Mouse (Mus musculus): ENCODE measurements at regions not wholly inside any gene's neighbourhood (a gene's known extent, or its start where the extent isn't known, plus 50 kb on each side); places are given as distances from the start of the nearest gene placed in this dataset.

DNA sequence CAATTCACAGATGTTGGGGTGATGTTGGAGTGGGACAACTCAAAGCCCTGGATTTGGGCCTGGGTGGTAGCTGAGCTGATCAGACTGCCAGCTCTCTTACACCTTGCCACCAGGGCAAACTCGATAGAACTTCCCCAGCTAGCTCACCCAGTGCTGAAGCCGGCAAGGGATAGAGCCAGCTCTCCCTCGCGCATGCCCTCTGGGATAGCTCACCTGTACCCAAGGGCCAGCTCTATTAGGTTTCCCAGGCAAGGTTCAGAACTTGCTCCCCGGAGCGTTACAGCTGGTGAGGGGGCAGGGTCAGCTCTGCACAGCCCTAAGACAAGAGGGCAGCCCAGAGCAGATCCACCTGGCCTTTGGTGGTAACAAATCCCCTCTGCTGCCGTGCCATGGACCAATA lies 54.1 kb upstream of the 1700012A03Rik start:
- no peaks in the 10 kb centered on the region for H3K4me1 ChIP-seq
- DNase-seq (ENCODE audit: extremely low spot score, low spot score) = no peak
- no peaks in the 10 kb centered on the region for H3K9me3 ChIP-seq
- no peak overlapping the region for H3K27ac ChIP-seq
- WGBS = 86% methylated on average over 7 of the region's 7 CpGs
- H3K27me3 ChIP-seq (ENCODE audit: poor library complexity, severe bottlenecking) = no peaks in the 10 kb centered on the region
- no peak overlapping the region for H3K4me3 ChIP-seq
- H3K36me3 ChIP-seq (replicated peaks) = no peaks in the 10 kb centered on the region

DNA sequence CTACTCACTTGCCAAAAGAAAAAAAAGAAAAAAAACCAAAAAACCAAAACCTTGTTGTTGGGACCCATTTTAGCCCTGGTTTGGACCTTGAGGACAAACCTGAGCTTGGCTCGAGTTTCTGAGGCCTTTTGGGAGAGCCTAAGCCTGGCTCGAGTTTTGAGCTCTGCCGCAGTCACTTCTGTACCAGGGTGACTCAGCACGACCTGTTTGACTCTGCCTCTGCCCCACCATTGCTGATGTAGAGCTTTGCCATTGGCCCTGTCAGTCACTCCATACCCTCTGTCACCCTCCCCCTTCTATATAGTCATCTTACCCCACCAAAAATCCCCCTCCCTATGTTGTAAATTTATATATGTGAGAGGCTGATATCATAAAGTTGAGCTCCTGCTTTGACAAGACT lies 54.8 kb upstream of the 1700012A03Rik start:
- DNase-seq (ENCODE audit: extremely low spot score, low spot score) = no peak
- no peak overlapping the region for H3K4me3 ChIP-seq
- H3K9me3 ChIP-seq = no peaks in the 10 kb centered on the region
- no peaks in the 10 kb centered on the region for H3K36me3 ChIP-seq (replicated peaks)
- no peak overlapping the region for H3K27ac ChIP-seq
- no peaks in the 10 kb centered on the region for H3K27me3 ChIP-seq (ENCODE audit: poor library complexity, severe bottlenecking)
- WGBS = 81% methylated on average over 4 of the region's 4 CpGs
- no peaks in the 10 kb centered on the region for H3K4me1 ChIP-seq

DNA sequence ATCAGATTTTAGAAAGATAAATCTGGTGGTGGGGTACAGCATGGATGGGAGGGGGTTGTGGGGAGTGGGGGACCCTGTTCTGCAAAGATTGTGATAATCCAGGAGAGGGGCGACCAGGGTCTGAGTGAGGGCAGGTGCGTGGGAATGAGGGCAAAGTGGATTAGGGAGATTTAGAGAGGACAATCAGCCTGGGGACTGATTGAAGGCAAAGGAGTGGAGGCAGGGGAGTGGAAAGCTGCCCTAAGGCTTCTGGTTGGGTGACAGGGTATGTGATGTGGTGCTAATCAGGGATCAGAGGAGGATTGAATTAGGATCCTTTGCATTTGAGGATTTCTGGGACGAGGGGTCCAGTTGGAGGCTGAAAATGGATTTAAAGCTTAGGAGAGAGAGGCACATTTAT lies 64.3 kb upstream of the 1700012A03Rik start:
- DNase-seq (ENCODE audit: extremely low spot score, low spot score) = no peak
- 27% methylated on average over 3 of the region's 3 CpGs for WGBS
- Histone ChIP-seq H3K4me3 (no peak overlapping the region), H3K9me3 (no peaks in the 10 kb centered on the region), H3K4me1 (peaks cover 19% of the 10 kb centered on the region), H3K27me3 (ENCODE audit: poor library complexity, severe bottlenecking) (no peaks in the 10 kb centered on the region), H3K27ac (no peak overlapping the region), H3K36me3 (replicated peaks) (no peaks in the 10 kb centered on the region)

DNA sequence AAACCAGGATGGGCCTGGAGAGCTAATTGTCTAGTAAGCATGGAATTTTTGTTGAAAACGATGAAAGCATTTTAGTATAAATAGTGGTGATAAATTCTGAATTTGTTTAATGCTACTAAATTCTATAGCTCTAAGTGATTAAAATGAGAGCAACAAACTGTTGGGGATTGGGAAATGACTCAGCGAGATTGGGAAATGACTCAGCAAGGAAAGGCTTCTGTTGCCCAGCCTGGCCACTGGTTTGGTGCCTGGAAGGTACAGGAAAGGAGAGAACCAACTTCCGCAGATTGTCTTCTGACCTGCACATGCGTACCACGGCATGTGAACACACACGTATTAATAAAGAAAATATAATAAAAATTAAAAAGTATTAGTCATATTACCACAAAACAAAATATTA lies 73.3 kb upstream of the 1700012A03Rik start:
- Histone ChIP-seq H3K27me3 (ENCODE audit: poor library complexity, severe bottlenecking) (no peaks in the 10 kb centered on the region), H3K4me1 (no peaks in the 10 kb centered on the region), H3K36me3 (replicated peaks) (no peaks in the 10 kb centered on the region), H3K9me3 (no peaks in the 10 kb centered on the region), H3K27ac (no peak overlapping the region), H3K4me3 (no peak overlapping the region)
- 95% methylated on average over 6 of the region's 6 CpGs for WGBS
- no peak for DNase-seq (ENCODE audit: extremely low spot score, low spot score)

DNA sequence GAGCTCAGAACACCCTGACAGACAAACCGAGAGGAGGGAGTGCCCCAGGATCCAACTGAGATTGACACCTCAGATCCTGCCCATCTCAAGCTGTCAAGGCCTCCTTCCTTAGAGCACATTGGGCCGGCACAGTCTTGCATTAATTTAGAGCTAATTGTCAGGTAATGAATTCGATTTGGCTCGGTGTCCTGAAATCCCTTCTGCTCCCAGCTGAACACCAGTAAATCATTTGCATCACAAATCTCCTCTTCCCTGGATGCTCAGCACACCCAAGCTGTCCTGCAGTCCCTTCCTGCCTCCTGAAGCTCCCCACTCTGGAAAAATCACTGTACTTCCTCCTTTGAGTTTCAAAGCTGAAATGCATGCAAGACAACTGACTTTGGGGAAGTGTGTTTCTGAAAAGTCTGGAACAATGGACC lies 102.0 kb upstream of the 1700012A03Rik start:
- Histone ChIP-seq H3K4me1 (peaks cover 7% of the 10 kb centered on the region; the same call in 1 of the 2 replicates), H3K4me3 (no peak overlapping the region), H3K9me3 (no peaks in the 10 kb centered on the region), H3K36me3 (replicated peaks) (no peaks in the 10 kb centered on the region), H3K27me3 (ENCODE audit: poor library complexity, severe bottlenecking) (no peaks in the 10 kb centered on the region), H3K27ac (no peak overlapping the region)
- WGBS = 20% methylated on average over 4 of the region's 4 CpGs
- no peak for DNase-seq (ENCODE audit: extremely low spot score, low spot score)

DNA sequence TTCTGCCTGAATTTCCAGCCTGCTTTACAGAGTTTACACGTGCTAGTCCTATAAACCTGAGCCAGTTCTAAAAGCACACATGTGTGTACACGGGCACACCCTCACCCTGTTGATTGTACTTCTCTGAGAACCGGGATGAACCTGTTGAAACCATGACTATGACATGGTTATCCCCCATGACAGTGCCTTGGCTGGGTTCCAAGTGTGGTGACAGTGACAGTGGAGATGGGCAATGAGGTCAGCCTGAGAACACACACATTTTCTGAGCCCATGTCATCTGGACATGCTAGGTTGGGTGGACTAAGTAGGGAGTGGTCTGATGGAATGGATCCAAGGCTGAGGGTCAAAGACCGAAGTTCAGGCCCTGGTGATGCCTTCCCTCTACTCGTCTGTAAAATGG lies 103.5 kb upstream of the 1700012A03Rik start:
- H3K27ac ChIP-seq = no peak overlapping the region
- H3K9me3 ChIP-seq = no peaks in the 10 kb centered on the region
- H3K4me3 ChIP-seq = no peak overlapping the region
- no peaks in the 10 kb centered on the region for H3K27me3 ChIP-seq (ENCODE audit: poor library complexity, severe bottlenecking)
- 88% methylated on average over 5 of the region's 5 CpGs for WGBS
- no peak for DNase-seq (ENCODE audit: extremely low spot score, low spot score)
- no peaks in the 10 kb centered on the region for H3K36me3 ChIP-seq (replicated peaks)
- H3K4me1 ChIP-seq = peaks cover 7% of the 10 kb centered on the region; the same call in 1 of the 2 replicates

DNA sequence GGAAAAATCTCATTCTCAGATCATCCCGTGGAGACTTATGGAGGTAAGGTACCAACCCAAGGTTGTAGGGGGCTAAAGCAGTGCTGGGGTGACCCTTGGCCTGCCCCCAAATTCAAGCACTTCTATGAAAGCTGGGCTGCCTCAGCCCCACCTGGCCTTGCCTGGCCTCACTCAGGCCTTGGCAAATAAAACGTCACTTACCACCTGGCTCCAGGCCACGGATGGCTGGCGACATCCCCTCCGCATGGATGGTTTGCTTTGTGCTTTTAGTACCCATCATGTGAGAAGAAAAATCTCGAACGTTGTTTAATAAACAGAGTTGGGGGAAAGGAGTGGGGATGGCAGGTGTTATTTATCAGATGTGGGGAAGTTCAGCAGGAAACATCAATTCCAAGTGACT lies 104.7 kb upstream of the 1700012A03Rik start:
- WGBS = 87% methylated on average over 7 of the region's 7 CpGs
- no peak for DNase-seq (ENCODE audit: extremely low spot score, low spot score)
- no peaks in the 10 kb centered on the region for H3K36me3 ChIP-seq (replicated peaks)
- no peak overlapping the region for H3K4me3 ChIP-seq
- no peak overlapping the region for H3K27ac ChIP-seq
- H3K9me3 ChIP-seq = no peaks in the 10 kb centered on the region
- no peaks in the 10 kb centered on the region for H3K27me3 ChIP-seq (ENCODE audit: poor library complexity, severe bottlenecking)
- peaks cover 7% of the 10 kb centered on the region; the same call in 1 of the 2 replicates for H3K4me1 ChIP-seq

DNA sequence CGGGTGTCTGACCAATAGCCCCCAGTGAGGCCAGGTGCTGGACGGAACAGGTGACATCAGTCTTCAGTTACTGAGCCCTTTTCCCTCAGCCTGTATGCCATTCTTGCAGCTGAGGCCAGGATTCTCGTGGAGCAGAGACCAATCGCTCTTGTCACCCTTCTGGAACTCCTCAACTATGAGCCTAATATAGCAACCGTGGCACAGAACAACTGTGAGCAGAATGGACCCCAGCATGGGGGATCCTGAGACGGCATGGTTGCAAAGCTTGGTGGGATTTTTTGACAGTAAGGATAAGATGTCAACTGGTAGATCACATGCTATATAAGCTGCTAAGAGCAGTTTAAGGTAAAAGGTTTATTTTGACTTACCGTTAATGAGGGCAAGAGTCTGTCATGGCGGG lies 105.5 kb upstream of the 1700012A03Rik start:
- no peak overlapping the region for H3K27ac ChIP-seq
- peaks cover 7% of the 10 kb centered on the region; the same call in 1 of the 2 replicates for H3K4me1 ChIP-seq
- no peak for DNase-seq (ENCODE audit: extremely low spot score, low spot score)
- no peaks in the 10 kb centered on the region for H3K36me3 ChIP-seq (replicated peaks)
- WGBS = 92% methylated on average over 8 of the region's 8 CpGs
- no peaks in the 10 kb centered on the region for H3K9me3 ChIP-seq
- H3K4me3 ChIP-seq = no peak overlapping the region
- no peaks in the 10 kb centered on the region for H3K27me3 ChIP-seq (ENCODE audit: poor library complexity, severe bottlenecking)

DNA sequence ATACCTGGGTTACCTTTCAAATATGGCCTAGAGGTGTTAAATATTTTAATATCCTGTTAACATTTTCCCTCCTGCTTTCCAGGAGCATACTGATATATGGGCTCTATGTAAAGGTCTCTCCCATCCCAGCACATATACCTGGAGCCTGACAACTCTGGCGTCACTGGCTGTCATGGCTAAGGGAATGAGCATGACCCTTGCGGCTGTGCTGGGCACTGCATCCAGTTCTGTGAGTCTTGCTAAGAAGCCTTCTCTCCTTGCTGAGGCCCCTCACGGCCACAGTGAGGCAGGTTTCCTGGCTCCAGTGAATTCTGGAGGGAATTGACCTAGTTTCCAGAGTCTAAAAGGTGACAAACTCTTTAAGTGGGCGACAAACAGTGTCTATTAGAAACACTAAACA lies 107.3 kb upstream of the 1700012A03Rik start:
- 70% methylated on average over 4 of the region's 4 CpGs for WGBS
- Histone ChIP-seq H3K36me3 (replicated peaks) (no peaks in the 10 kb centered on the region), H3K4me1 (peaks cover 8% of the 10 kb centered on the region), H3K27me3 (ENCODE audit: poor library complexity, severe bottlenecking) (peaks cover 6% of the 10 kb centered on the region), H3K27ac (no peak overlapping the region), H3K9me3 (no peaks in the 10 kb centered on the region), H3K4me3 (no peak overlapping the region)
- no peak for DNase-seq (ENCODE audit: extremely low spot score, low spot score)

DNA sequence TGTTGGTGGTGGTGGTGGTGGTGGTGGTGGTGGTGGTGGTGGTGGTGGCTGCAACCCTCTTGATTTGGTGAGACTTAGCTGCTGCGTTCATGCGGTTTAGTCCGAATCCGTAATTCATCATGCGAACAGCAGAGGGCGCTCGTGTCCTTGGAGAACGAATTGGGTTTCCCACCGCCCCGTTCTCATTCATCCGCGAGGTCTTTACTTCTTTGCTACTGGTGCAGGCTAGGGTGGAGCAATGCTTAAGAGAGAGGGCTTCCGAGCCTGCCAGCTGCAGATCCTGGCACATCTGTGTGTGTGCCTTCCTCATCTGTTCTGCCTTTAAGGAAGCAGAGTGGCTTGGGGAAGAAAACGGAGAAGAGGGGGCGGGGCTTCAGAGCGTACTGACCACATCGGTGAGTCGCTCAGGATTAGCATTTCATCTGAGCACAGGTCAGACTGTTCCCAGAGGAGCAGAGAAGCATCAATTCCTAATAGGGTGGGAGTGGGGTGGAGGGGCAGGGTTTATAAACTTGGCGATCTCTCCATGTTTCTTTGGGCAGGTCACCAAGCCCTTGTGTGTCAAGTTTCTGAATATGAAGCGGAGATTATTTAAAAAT lies 111.7 kb upstream of the 1700012A03Rik start:
- Histone ChIP-seq H3K36me3 (replicated peaks) (no peaks in the 10 kb centered on the region), H3K27me3 (ENCODE audit: poor library complexity, severe bottlenecking) (peaks cover 15% of the 10 kb centered on the region), H3K9me3 (no peaks in the 10 kb centered on the region), H3K4me3 (peak overlapping the region; percentile 53), H3K27ac (no peak overlapping the region), H3K4me1 (peaks cover 10% of the 10 kb centered on the region)
- WGBS = 5% methylated on average over 20 of the region's 20 CpGs
- peak; percentile 86 for DNase-seq (ENCODE audit: extremely low spot score, low spot score)

DNA sequence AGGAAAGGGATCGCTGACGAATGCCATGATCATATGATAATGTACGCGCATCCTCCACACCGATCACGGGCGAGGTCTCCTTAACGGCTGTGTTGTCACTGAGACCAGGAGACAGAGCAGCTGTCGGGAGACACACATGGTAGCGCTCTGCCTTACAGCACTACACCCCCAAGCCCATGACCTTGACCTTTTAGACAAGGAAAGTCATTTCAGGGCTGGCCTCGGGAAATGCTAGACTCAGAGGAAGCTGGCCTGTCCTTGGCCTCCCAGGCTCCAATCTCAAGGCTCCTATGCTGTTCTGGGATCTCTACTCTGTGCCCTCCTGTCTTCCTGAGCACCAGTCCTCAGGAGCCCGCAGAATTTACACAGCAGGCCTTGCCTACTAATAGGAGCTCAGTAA lies 112.9 kb upstream of the 1700012A03Rik start:
- Histone ChIP-seq H3K27ac (no peak overlapping the region), H3K4me1 (peaks cover 11% of the 10 kb centered on the region), H3K4me3 (no peak overlapping the region), H3K36me3 (replicated peaks) (no peaks in the 10 kb centered on the region), H3K27me3 (ENCODE audit: poor library complexity, severe bottlenecking) (peaks cover 15% of the 10 kb centered on the region), H3K9me3 (no peaks in the 10 kb centered on the region)
- WGBS = 88% methylated on average over 12 of the region's 12 CpGs
- no peak for DNase-seq (ENCODE audit: extremely low spot score, low spot score)

DNA sequence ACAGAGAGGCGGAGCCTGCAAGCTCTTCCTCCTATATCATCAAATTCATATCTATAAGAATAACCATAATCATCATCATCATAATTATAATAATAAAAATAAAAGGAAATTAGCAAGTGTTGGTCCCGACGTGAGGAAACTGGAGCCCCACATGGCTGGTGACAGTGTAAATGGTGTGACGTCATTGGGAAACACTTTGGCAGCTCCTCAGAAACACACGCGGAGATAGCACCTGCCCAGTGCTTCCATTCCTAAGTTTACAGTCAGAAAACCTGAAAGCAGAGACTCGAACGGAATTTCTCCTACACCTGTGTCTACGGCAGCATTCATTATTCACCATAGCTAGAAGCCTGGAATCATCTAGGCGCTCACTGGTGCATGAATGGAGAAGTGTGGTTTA lies 115.2 kb upstream of the 1700012A03Rik start:
- WGBS = 93% methylated on average over 10 of the region's 10 CpGs
- H3K27me3 ChIP-seq (ENCODE audit: poor library complexity, severe bottlenecking) = peaks cover 15% of the 10 kb centered on the region
- H3K36me3 ChIP-seq (replicated peaks) = no peaks in the 10 kb centered on the region
- no peaks in the 10 kb centered on the region for H3K9me3 ChIP-seq
- no peak for DNase-seq (ENCODE audit: extremely low spot score, low spot score)
- H3K4me1 ChIP-seq = peaks cover 11% of the 10 kb centered on the region
- no peak overlapping the region for H3K4me3 ChIP-seq
- no peak overlapping the region for H3K27ac ChIP-seq

DNA sequence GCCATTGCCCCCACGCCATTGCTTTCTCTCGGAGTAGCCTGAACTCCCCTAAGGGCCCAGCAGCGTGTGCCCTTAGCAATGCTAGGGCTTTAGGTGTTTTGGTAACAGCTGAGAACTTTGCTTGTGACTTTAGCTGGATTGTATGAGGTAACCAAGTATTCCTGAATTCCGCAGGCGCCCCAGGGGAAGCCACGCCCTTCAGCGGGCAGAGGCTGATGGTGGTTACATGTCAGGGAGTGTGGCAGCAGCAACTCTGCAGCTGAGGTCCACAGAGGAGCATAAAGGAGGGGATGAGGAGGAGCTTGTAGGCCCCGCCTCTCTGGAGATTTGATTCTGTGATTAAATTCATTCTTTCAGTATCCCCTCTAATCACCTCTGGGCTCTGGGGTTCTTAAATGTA lies 116.1 kb upstream of the 1700012A03Rik start:
- H3K4me1 ChIP-seq = peaks cover 11% of the 10 kb centered on the region
- H3K4me3 ChIP-seq = no peak overlapping the region
- H3K27me3 ChIP-seq (ENCODE audit: poor library complexity, severe bottlenecking) = peaks cover 12% of the 10 kb centered on the region
- no peaks in the 10 kb centered on the region for H3K9me3 ChIP-seq
- no peak for DNase-seq (ENCODE audit: extremely low spot score, low spot score)
- no peaks in the 10 kb centered on the region for H3K36me3 ChIP-seq (replicated peaks)
- 81% methylated on average over 8 of the region's 8 CpGs for WGBS
- H3K27ac ChIP-seq = no peak overlapping the region

DNA sequence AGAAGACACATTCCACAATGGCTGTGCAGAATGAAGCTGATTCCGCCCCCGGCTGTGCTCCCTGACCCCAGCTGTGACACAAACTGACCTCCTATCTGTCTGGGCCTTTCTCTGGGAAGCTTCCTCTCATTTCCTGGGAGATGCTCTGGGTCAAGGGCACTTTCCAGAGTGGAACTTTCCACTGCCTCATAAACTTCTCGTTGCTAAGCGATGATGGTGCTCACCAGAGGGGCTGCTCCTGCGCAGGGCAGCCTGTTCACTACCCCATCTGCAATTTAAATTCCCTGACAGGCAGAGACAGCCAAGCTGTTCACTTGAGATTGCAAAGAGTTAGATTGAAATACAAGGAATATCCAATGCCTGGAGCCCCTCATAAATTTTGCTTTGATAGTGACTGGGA lies 116.7 kb upstream of the 1700012A03Rik start:
- H3K36me3 ChIP-seq (replicated peaks) = no peaks in the 10 kb centered on the region
- WGBS = 75% methylated on average over 5 of the region's 5 CpGs
- 0 out of 2 replicates have a peak, but pooled peaks cover 9% of the 10 kb centered on the region for H3K27me3 ChIP-seq (ENCODE audit: poor library complexity, severe bottlenecking)
- no peak for DNase-seq (ENCODE audit: extremely low spot score, low spot score)
- H3K4me1 ChIP-seq = peaks cover 5% of the 10 kb centered on the region
- no peak overlapping the region for H3K4me3 ChIP-seq
- H3K27ac ChIP-seq = no peak overlapping the region
- H3K9me3 ChIP-seq = no peaks in the 10 kb centered on the region

All from forebrain, embryonic 10.5 days (tissue).